8 mouse cellular contexts compared by ENCODE assay signal in the genomic region with DNA sequence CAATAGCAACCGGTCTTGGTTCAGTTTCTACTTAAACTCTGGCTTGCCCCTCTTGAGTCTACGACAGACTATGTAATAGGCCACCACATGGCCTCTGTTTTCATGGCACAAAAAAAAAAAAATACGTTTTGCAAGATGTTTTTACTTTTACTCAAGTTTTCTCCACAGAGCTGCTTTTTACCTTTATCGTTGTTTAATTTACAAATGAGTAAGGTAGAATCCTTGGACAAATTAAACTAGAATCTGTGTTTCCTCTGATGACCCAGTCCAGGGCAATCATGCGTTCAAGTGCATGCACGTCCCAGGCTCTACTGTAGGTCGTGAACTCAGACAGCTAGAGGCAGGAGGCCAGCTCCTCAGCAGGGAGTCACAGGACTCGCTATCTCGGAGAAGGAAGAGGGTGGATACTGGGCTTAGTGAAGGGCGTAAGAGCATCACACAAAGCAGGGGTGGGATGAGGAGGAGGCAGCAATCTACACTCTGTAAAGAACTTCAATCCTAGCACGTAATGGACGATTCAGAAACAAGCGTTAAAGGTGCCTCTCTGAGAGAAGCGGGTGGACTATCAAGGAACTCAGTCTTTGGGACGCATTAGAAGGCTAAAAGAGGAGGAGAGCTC. TPM values are rescaled to one million over a fixed set of nuclear protein-coding genes. Genes with fewer than 3 reads are reported as not detected.
A peak's percentile ranks its signal among the peaks of the same experiment; 100 is the strongest.
DNase-seq lines count a peak whose midpoint lies in the region; ATAC-seq and TF ChIP-seq lines count a peak whose summit lies in the region.

No protein-coding gene starts in this region.

- H3K4me1 ChIP-seq in E14TG2a.4 (replicated peaks; ENCODE audit: low read depth, low read length) = peaks cover 74% of the 10 kb centered on the region
- peaks cover 30% of the 10 kb centered on the region for H3K4me1 ChIP-seq in embryonic facial prominence, embryonic 14.5 days (ENCODE audit: control insufficient read depth, insufficient read depth, low read length)
- H3K4me1 ChIP-seq in heart, embryonic 12.5 days (replicated peaks) = peaks cover 60% of the 10 kb centered on the region
- H3K4me1 ChIP-seq in kidney, embryonic 15.5 days = peaks cover 67% of the 10 kb centered on the region
- peaks cover 49% of the 10 kb centered on the region for H3K4me1 ChIP-seq in lung, embryonic 15.5 days

- H3K36me3 ChIP-seq in E14TG2a.4 (ENCODE audit: insufficient read depth, low read length) = peaks cover 61% of the 10 kb centered on the region
- H3K36me3 ChIP-seq in embryonic facial prominence, embryonic 14.5 days (ENCODE audit: control insufficient read depth, insufficient read depth, low read length) = peaks cover 42% of the 10 kb centered on the region
- peaks cover 43% of the 10 kb centered on the region for H3K36me3 ChIP-seq in heart, embryonic 12.5 days
- peaks cover 51% of the 10 kb centered on the region for H3K36me3 ChIP-seq in kidney, embryonic 15.5 days
- peaks cover 42% of the 10 kb centered on the region for H3K36me3 ChIP-seq in lung, embryonic 15.5 days

- peak; percentile 3; the same call in 1 of the 2 replicates for ATAC-seq in embryonic facial prominence, embryonic 14.5 days (ENCODE audit: low read depth)
- ATAC-seq in heart, embryonic 12.5 days (ENCODE audit: insufficient number of reproducible peaks, low FRiP score) = peak; percentile 26
- ATAC-seq in kidney, embryonic 15.5 days (replicated peaks; ENCODE audit: low FRiP score) = peak; percentile 15; the same call in 1 of the 2 replicates
- ATAC-seq in lung, embryonic 15.5 days (ENCODE audit: borderline replicate concordance, extremely low read depth, low FRiP score, low TSS enrichment) = peak; percentile 6; the same call in 1 of the 2 replicates

- DNase-seq in adrenal gland, postnatal 25 days = peak; percentile 48
- DNase-seq in embryonic facial prominence, embryonic 14.5 days (ENCODE audit: low spot score) = peak; percentile 65
- peak; percentile 59 for DNase-seq in ovary, adult 18-20 months (ENCODE audit: low spot score)
- peak; percentile 58 for DNase-seq in thymus, postnatal 4 days

- peak overlapping the region; percentile 98 for H3K27ac ChIP-seq in embryonic facial prominence, embryonic 14.5 days (replicated peaks; ENCODE audit: low read depth, low read length)
- H3K27ac ChIP-seq in heart, embryonic 12.5 days (ENCODE audit: poor library complexity, severe bottlenecking) = peak overlapping the region; percentile 99
- peak overlapping the region; percentile 99 for H3K27ac ChIP-seq in kidney, embryonic 15.5 days
- H3K27ac ChIP-seq in lung, embryonic 15.5 days = peak overlapping the region; percentile 100

- no peaks in the 10 kb centered on the region for H3K9me3 ChIP-seq in E14TG2a.4 (ENCODE audit: low read length)
- no peaks in the 10 kb centered on the region for H3K9me3 ChIP-seq in embryonic facial prominence, embryonic 14.5 days (ENCODE audit: control insufficient read depth, low read length)
- H3K9me3 ChIP-seq in heart, embryonic 12.5 days (replicated peaks) = no peaks in the 10 kb centered on the region
- H3K9me3 ChIP-seq in kidney, embryonic 15.5 days (replicated peaks) = no peaks in the 10 kb centered on the region
- no peaks in the 10 kb centered on the region for H3K9me3 ChIP-seq in lung, embryonic 15.5 days

- no peak for TF ChIP-seq CTCF in E14TG2a.4 (conservative IDR thresholded peaks at IDR 0.05; ENCODE audit: low read length)

- 1% methylated on average over 15 of the region's 15 CpGs for WGBS in embryonic facial prominence, embryonic 14.5 days
- WGBS in heart, embryonic 12.5 days = under 1% methylated on average over 15 of the region's 15 CpGs
- 2% methylated on average over 15 of the region's 15 CpGs for WGBS in kidney, embryonic 15.5 days
- whole genome bisulfite sequencing in lung, embryonic 15.5 days = 1% methylated on average over 15 of the region's 15 CpGs

- peak overlapping the region; percentile 84 for H3K9ac ChIP-seq in embryonic facial prominence, embryonic 14.5 days (ENCODE audit: low read depth, low read length)
- peak overlapping the region; percentile 84 for H3K9ac ChIP-seq in heart, embryonic 12.5 days
- peak overlapping the region; percentile 61 for H3K9ac ChIP-seq in kidney, embryonic 15.5 days
- H3K9ac ChIP-seq in lung, embryonic 15.5 days = peak overlapping the region; percentile 80

- peak overlapping the region; percentile 86 for H3K4me3 ChIP-seq in E14TG2a.4 (replicated peaks; ENCODE audit: low read length)
- peak overlapping the region; percentile 59 for H3K4me3 ChIP-seq in embryonic facial prominence, embryonic 14.5 days (ENCODE audit: low read depth, low read length)
- peak overlapping the region; percentile 69 for H3K4me3 ChIP-seq in heart, embryonic 12.5 days
- peak overlapping the region; percentile 71 for H3K4me3 ChIP-seq in kidney, embryonic 15.5 days (replicated peaks)
- peak overlapping the region; percentile 76 for H3K4me3 ChIP-seq in lung, embryonic 15.5 days

- peak overlapping the region; percentile 95 for H3K4me2 ChIP-seq in embryonic facial prominence, embryonic 14.5 days (ENCODE audit: low read depth, low read length)
- H3K4me2 ChIP-seq in heart, embryonic 12.5 days = peak overlapping the region; percentile 97
- peak overlapping the region; percentile 86 for H3K4me2 ChIP-seq in kidney, embryonic 15.5 days
- H3K4me2 ChIP-seq in lung, embryonic 15.5 days = peak overlapping the region; percentile 77

- H3K27me3 ChIP-seq in E14TG2a.4 (ENCODE audit: insufficient read depth, low read length) = no peaks in the 10 kb centered on the region
- no peaks in the 10 kb centered on the region for H3K27me3 ChIP-seq in embryonic facial prominence, embryonic 14.5 days (replicated peaks; ENCODE audit: control insufficient read depth, insufficient read depth, low read length)
- H3K27me3 ChIP-seq in heart, embryonic 12.5 days (replicated peaks) = no peaks in the 10 kb centered on the region
- no peaks in the 10 kb centered on the region for H3K27me3 ChIP-seq in kidney, embryonic 15.5 days
- H3K27me3 ChIP-seq in lung, embryonic 15.5 days = no peaks in the 10 kb centered on the region

RNA-seq across cellular contexts. Expression of gene Mbd6, which starts 0.9 kb away (rescaled TPM):
- 73.2 and 73.3 TPM in 2 replicates for total RNA-seq in adrenal gland, postnatal 25 days (2021)
- 15.8 and 17.6 TPM in 2 replicates for polyA plus RNA-seq in embryonic facial prominence, embryonic 14.5 days (2014; fragmentation: Nextera tagmentation; extraction: Ambion mirVana)
- polyA plus RNA-seq in heart, embryonic 12.5 days (2016; fragmentation: Nextera tagmentation; extraction: Ambion mirVana) = 13.6 and 14.6 TPM in 2 replicates
- 15.9 and 16.1 TPM in 2 replicates for polyA plus RNA-seq in kidney, embryonic 15.5 days (2015; fragmentation: Nextera tagmentation; extraction: Ambion mirVana)
- polyA plus RNA-seq in lung, embryonic 15.5 days (2015; fragmentation: Nextera tagmentation; extraction: Ambion mirVana) = 13.3 and 18.8 TPM in 2 replicates

RNA-seq across cellular contexts. Expression of gene Mars, which starts 21.9 kb away (rescaled TPM):
- 110 and 135 TPM in 2 replicates for total RNA-seq in adrenal gland, postnatal 25 days (2021)
- 106 and 108 TPM in 2 replicates for polyA plus RNA-seq in embryonic facial prominence, embryonic 14.5 days (2014; fragmentation: Nextera tagmentation; extraction: Ambion mirVana)
- polyA plus RNA-seq in heart, embryonic 12.5 days (2016; fragmentation: Nextera tagmentation; extraction: Ambion mirVana) = 107 and 110 TPM in 2 replicates
- polyA plus RNA-seq in kidney, embryonic 15.5 days (2015; fragmentation: Nextera tagmentation; extraction: Ambion mirVana) = 120 and 127 TPM in 2 replicates
- 104 and 108 TPM in 2 replicates for polyA plus RNA-seq in lung, embryonic 15.5 days (2015; fragmentation: Nextera tagmentation; extraction: Ambion mirVana)

RNA-seq across cellular contexts. Expression of gene Dctn2, which starts 23.5 kb away (rescaled TPM):
- total RNA-seq in adrenal gland, postnatal 25 days (2021) = 159 and 197 TPM in 2 replicates
- 166 and 186 TPM in 2 replicates for polyA plus RNA-seq in embryonic facial prominence, embryonic 14.5 days (2014; fragmentation: Nextera tagmentation; extraction: Ambion mirVana)
- 133 and 136 TPM in 2 replicates for polyA plus RNA-seq in heart, embryonic 12.5 days (2016; fragmentation: Nextera tagmentation; extraction: Ambion mirVana)
- polyA plus RNA-seq in kidney, embryonic 15.5 days (2015; fragmentation: Nextera tagmentation; extraction: Ambion mirVana) = 169 and 189 TPM in 2 replicates
- polyA plus RNA-seq in lung, embryonic 15.5 days (2015; fragmentation: Nextera tagmentation; extraction: Ambion mirVana) = 184 and 189 TPM in 2 replicates

RNA-seq across cellular contexts. Expression of gene Kif5a, which starts 26.5 kb away (rescaled TPM):
- total RNA-seq in adrenal gland, postnatal 25 days (2021) = 8.6 and 13.1 TPM in 2 replicates
- 13.7 and 14.6 TPM in 2 replicates for polyA plus RNA-seq in embryonic facial prominence, embryonic 14.5 days (2014; fragmentation: Nextera tagmentation; extraction: Ambion mirVana)
- 0.37 and 0.79 TPM in 2 replicates for polyA plus RNA-seq in heart, embryonic 12.5 days (2016; fragmentation: Nextera tagmentation; extraction: Ambion mirVana)
- polyA plus RNA-seq in kidney, embryonic 15.5 days (2015; fragmentation: Nextera tagmentation; extraction: Ambion mirVana) = 1.1 and 1.9 TPM in 2 replicates
- polyA plus RNA-seq in lung, embryonic 15.5 days (2015; fragmentation: Nextera tagmentation; extraction: Ambion mirVana) = 0.70 and 1.3 TPM in 2 replicates

RNA-seq across cellular contexts. Expression of gene Arhgap9, which starts 32.1 kb away (rescaled TPM):
- 1.1 and 1.6 TPM in 2 replicates for total RNA-seq in adrenal gland, postnatal 25 days (2021)
- polyA plus RNA-seq in embryonic facial prominence, embryonic 14.5 days (2014; fragmentation: Nextera tagmentation; extraction: Ambion mirVana) = 3.7 and 4.4 TPM in 2 replicates
- polyA plus RNA-seq in heart, embryonic 12.5 days (2016; fragmentation: Nextera tagmentation; extraction: Ambion mirVana) = 0.89 and 1.8 TPM in 2 replicates
- 3.1 and 3.3 TPM in 2 replicates for polyA plus RNA-seq in kidney, embryonic 15.5 days (2015; fragmentation: Nextera tagmentation; extraction: Ambion mirVana)
- polyA plus RNA-seq in lung, embryonic 15.5 days (2015; fragmentation: Nextera tagmentation; extraction: Ambion mirVana) = 3.5 and 6.9 TPM in 2 replicates

Comparison
In these comparisons a context has a peak if more than half of its experiments do, and no peak if none do; other contexts are left out.
1. Peak in every context shown above with its lines: DNase-seq, ATAC-seq, H3K4me3 ChIP-seq and H3K27ac ChIP-seq.